Mouse (Mus musculus) brain, embryonic 14.5 days (tissue): ENCODE results near the gene Eps8.

Experiments
- CTCF ChIP-seq: fragments of 200-500 bp; IDR thresholded peaks from 2 replicates; pipeline ENCODE4 v1.5.1; 2012; ENCODE audit warnings: inconsistent platforms, mild to moderate bottlenecking, moderate library complexity, borderline replicate concordance; ENCODE audit not compliant: insufficient read depth, insufficient read length; ENCODE audit errors: extremely low read depth
- POLR2A ChIP-seq: fragments of 200-500 bp; IDR thresholded peaks from 2 replicates; pipeline ENCODE4 v1.6.1; 2012; ENCODE audit warnings: mild to moderate bottlenecking, inconsistent platforms, borderline replicate concordance; ENCODE audit not compliant: poor library complexity, insufficient read depth, insufficient read length, severe bottlenecking; ENCODE audit errors: extremely low read depth

- TF ChIP-seq POLR2A (no peak), CTCF (no peak)
These were observed 211.6 kb downstream of the Eps8 start for GRCm38 (mm10) chr6:137443089-137443488.
